Mouse (Mus musculus): ENCODE results near the gene Actn1.

The Actn1 gene

DNA sequence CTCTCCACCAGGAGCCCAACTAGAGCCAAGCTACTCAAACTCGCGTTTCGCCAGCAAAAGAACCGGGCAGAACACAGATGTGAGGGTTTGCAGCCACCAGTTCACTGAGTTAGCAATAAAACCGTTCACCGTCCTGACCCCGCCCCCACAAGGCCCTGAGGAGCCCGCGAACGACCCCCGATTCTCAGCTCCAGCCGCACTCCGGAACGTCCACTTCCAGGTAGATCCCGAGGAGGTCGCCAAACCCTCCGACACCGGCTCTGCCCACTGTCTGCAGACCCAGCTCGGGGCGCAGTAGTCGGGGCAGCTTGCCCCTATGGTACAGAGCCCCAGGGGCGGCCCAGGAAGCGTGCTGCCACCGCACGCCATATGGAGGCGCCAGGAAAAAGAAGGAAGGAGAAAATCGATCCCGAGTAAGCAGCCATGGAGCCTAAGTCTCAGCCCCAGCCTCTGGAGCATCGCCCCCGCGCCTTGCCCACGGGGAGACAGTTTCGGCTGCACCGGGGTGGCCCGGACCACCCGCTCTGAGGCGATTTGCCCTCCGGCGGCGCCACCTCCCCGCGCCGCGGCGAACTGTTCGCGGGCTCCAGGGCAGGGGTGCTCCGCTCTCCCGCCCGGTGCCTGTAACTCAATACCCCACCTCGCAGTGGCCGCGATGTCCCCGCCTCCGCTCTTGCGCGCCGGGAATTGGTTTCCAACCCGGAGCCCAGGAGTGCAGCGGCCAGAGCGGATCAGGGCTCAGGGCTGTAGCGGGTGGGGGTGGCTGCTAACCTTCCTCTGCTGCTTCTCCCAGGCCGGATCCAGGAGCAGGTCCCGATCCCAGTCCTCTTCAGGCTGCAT, 735 bp downstream of the Actn1 start:
- peak; percentile 40 to 57 for DNase-seq (ENCODE audit: low spot score in 2 of 2)

DNA sequence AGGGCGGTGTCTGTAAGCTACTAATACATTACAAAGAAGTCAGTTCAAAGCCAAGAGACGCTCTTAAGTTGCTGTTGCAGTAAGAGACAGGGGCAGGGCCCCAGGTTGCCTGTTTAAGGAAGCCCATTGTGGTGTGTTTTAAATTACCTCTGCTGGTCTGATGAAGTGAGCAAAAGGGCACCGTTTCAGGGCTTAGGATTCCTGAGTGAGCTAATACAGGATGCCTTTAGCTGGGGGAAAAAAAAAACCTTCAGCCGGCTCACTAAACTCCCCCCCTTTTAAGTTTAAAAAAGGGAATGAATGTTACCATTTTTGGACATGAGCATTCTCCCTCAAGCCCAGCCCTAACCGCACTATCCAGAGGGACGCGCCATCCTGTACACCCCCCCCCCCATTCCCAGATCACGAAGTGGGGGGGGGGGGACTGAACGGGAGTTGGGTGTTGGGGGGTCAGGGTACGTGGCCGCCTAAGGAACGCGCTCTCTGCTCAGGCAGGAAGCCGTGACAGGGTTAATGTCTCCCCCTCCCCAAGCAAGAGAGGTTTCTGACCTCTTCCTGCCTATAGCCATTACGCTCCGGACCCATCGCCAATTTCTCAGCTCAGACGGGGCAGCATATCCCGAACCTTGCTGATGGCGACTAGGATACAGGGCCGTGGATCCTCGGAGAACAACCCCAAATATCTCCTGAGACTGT, 1.5 kb downstream of the Actn1 start:
- DNase-seq (ENCODE audit: low spot score in 2 of 2) = no peak

DNA sequence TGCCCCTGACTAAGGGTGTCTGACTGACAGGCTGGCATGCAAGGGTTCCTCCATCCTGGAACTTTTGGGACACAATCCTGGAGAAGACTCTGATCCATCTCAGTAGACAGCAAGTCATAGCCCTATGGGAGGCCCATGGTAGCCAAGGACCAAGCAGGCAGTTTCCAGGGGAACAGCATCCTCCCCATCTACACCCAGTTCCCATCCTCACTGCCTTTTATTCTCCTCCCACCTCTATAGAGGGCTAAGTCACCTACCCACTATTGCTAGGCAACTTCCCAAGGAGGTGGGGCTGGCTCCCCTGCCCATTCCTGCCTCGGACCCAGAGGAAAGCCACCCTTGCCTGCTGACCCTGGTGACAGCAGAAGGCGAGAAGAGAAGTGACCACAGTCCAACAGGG, 8.2 kb downstream of the Actn1 start:
- no peak for DNase-seq (ENCODE audit: low spot score in 2 of 2)

DNA sequence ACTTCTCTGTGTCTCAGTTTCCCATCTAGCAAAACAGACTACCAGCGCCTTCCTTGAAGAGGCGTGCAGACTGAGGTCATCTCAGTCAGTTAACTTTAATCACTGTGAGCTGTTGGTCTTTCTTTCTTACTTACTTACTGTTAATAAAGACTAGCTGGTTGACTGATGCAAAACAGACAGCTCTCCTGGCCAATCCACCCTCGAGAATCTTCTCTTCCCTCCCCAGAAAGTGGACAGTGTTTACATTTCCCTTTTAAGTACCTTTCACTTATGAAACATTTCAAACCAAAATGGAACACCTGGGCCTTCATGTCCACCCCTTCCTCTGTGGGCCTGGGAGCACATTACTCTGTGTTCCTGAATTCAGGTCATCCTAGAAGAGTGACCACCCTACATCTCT, 8.6 kb downstream of the Actn1 start:
- no peak for DNase-seq (ENCODE audit: low spot score in 2 of 2)

DNA sequence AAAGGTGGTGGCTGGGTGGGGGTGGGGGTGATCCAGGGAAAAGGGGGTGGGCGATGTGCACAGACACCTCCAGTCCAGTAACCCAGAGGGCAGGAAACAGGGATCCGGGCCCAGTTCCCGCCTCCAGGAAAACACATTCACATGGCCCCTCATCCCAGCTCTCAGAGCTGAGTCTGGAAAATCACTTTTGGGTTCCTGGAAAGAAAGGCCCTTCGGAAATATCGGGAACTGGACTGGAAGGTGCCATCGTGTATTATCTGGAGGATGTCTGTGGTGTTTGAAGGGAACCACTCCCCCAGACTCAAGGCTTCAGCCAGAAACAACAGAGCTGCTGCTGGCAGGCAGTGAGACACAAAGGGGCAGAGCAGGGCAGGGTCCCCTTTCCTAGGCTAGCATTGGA, 10.6 kb downstream of the Actn1 start:
- DNase-seq (ENCODE audit: low spot score in 2 of 2) = no peak

DNA sequence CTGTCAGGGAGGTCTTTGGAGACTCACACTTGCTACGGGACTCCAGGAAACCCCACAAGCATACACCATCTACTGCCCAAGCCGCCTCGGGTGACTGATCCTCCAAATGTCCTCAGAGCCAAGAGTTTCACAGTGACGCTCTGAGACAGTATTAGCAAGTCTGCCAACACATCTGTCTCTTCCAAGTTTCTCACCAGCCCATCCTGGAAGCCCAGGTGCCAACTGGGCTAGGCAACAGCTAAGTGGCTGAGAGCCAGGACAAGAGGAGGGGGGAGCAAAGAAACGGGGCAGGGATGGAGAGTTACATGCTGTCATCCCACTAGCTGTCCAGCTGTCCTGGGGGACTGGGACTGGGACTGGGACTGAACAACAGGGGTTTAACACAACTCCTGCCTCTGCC, 13.1 kb downstream of the Actn1 start:
- DNase-seq (ENCODE audit: low spot score in 2 of 2) = no peak

DNA sequence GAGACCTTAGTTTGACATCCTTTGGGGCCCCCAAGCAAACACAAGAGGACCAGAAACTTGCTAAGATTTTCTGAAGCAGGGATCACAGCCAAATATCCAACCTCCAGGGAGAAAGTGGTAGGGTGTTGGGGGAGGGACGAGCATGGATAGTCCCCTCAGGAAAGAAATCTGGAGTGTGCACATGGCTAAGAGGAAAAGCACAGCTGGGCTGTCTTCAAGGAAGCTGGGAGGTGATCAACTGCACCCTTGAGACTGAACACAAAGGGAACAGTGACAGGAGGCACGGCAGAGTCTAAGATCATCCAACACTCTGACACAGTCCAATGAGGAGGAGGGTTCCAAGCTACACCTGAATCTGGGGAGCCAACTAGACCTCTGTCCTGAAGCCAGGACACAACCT, 13.7 kb downstream of the Actn1 start:
- no peak for DNase-seq (ENCODE audit: low spot score in 2 of 2)

DNA sequence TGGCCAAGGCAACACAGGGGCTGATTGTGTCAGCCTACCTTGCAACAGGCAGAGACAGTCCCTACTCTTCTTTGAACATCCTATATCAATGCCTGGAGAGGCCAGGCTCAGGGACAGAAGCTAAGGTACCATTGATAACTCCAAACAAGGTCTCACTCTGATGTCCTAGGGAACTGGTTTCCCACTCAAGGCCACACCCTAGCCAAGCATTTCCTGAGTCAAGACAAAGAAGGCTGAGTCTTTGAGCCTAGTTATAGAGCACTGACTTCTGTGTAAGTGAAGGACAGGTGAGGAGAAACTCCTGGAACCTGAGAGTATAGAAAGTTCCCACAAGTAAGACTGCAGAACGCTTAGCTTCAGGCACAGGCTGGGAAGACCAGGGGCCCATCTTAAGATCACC, 15.4 kb downstream of the Actn1 start:
- DNase-seq (ENCODE audit: low spot score in 2 of 2) = no peak

DNA sequence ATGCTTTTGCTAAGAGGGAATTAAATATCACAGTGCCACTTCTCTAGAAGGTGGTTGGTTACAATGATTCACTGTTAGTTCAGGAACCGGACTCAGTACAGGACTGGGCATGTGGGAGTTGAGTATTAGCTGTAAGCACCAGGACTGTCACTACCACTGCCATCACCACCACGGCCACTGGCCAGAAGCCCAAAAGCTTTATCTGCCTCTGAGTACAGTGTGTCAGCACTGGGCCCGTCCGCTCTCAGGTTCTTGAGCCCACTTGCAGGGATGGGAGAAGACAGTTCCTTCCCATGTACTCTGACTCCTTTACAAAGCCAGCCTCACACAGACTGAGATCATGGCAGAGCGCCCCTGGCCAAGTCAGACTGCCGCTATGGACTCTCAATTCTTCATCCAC, 16.0 kb downstream of the Actn1 start:
- DNase-seq (ENCODE audit: low spot score in 2 of 2) = no peak

DNA sequence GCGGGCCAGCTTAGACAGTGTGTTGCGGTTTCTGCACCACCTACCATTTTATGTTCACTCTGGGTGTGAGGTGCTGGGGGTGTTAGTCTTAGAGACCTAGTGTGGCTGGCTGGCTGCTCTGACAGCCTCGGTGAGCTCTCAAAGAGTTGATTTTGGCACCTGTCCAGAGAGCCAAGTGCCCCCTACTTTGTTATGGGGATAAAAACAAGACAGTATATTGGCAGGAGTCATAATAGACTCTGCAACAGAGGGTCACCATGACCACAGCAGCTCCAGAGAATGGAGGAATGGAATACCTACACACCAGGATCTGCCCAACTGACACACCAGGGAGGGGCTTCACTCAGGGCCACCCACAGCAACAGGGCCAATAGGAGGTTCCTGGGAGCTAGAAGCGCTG, 16.8 kb downstream of the Actn1 start:
- DNase-seq (ENCODE audit: low spot score in 2 of 2) = no peak

DNA sequence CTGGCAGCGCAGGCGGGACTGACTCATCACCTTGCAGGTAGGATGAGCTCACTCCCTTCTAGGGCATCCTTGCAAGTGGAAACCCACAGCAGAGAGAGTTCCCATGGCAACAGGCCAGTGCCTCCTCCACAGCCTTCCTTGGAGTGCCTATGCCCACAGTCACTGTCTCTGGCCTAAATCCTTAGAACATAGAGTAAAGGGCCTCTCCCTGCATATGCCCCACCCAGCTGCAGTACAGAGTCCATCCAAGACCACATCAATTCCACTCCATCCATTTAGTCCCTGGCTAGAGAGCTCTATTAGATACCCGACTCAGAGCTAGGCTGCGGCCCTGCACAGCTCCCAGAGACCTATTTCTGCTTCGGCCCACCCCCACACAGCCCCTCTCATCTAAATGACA, 20.7 kb downstream of the Actn1 start:
- no peak for DNase-seq (ENCODE audit: low spot score in 2 of 2)

DNA sequence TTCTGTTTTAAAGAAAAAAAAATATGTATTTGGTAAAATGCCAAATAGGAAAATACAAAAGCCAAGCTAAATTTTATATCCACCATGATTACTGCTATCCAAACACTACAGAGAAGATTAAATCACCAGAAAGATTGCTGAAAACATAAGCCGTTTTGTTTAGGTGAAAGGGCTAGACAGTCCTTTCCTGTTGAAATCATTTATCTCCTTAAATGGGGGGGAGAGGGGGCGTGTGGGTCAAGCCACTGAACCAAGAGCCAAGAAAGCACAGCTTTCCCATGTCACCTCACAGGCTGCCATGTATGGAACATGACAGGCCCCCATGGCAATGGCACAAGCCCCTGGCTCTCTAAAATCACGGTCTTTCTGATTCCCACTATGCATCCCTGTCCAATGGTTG, 21.6 kb downstream of the Actn1 start:
- no peak for DNase-seq (ENCODE audit: low spot score in 2 of 2)

DNA sequence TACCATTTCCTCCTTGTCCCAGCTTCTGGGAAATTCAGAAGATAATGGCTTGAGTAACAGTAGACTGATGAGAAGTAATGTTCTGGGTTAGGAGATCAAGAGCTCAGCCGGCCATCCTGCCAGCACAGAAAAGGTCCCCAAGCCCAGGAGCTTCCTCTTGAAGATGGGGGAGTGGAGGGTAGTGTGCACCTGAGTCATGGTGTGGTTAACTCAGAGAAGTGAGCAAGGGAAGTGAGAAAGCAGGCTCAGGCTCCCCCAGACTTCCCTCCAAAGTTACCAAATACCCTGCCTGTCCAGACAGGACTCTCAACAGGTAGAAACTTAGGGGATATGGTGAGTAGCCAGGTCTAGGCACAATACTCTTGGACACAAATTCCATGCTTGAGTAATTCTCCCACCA, 24.9 kb downstream of the Actn1 start:
- no peak for DNase-seq (ENCODE audit: low spot score in 2 of 2)

DNA sequence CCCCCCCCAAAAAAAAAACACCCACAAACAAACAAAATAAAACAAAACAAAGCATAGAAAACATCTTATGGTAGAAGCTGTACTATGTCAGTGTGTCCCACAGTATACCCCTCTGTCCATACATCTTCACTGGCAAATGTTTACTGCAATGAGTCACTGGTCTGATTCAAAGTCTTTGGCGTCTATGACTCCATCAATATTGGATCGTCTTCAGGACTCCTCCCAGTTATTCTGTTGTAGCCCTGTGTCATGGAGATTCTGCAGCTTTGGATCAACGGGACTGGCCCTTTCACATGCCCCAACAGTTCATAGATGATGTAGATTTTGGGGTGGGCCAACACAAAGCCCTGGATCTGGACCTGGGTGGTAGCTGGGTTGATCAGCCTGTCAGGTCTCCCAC, 25.9 kb downstream of the Actn1 start:
- DNase-seq (ENCODE audit: low spot score in 2 of 2) = no peak

DNA sequence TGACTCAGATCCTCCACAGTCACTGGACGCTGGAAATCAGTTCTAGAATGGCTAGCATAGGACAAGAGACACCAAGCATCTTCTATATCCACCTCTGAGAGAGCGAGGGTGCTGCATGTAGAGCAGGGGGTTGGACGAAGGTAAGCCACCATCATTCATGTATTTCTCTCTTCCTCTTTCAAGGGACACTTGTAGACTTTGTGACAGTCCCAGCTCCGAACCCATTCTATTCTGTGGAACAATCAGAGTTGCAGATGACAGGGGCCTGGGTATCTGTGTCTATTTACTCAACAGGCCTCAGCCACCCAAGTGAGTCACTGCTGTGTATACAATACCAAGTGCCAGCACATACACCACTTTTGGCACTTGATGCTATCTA, 27.3 kb downstream of the Actn1 start:
- DNase-seq (ENCODE audit: low spot score in 2 of 2) = no peak

DNA sequence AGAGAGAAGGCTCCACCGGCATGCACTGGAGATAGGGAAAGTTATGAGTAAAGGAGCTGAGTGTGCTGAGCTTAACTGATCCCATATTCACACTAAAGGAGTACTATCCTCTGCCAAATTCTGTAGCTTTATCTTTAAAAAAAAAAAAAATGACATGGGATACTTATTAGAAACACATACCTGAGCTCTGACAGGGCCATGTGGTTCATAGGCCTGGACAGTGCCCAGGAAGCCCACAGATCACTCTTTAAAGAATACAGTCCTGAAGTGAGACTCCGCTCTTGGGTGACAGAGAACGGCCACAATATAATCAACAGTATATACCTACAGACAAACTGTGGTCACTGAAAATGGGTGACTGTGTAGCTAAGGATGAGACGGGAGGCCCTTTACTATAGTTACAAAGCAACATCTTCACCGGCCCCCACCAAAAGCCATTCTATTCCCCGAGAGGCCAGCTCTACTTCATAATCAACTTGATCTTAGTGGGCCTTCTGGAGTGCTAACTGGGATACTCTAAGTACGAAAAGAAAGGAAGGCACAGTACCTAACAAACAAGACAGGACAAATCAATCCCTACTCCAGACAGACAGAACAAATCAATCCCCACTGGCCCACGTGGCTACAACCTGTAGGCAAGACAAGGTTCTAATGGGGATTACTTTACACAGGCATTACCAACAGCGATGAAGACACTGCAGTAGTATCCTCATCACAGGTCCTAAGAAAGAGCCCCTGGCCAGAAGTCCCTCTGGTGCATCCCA, 27.9 kb downstream of the Actn1 start:
- DNase-seq (ENCODE audit: low spot score in 2 of 2) = no peak

DNA sequence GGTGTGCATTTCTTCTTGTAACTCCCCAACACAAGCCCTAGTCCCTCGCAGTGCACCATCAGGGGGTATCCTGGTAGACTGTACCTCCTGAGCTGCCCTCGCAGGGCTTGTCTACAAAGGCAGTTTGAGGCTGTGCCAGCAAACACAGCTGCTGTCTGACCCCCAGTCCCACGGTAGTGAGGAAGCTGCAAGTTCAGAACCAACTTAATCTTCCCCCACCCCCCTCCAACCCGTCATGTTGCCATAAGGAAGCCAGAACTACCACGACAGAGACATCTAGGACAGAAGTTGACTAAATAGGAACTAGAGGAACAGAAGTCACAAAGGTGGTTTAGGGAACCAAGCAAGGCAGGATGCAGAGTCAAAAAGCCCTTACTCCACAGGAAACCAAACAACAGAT, 28.9 kb downstream of the Actn1 start:
- no peak for DNase-seq (ENCODE audit: low spot score in 2 of 2)

DNA sequence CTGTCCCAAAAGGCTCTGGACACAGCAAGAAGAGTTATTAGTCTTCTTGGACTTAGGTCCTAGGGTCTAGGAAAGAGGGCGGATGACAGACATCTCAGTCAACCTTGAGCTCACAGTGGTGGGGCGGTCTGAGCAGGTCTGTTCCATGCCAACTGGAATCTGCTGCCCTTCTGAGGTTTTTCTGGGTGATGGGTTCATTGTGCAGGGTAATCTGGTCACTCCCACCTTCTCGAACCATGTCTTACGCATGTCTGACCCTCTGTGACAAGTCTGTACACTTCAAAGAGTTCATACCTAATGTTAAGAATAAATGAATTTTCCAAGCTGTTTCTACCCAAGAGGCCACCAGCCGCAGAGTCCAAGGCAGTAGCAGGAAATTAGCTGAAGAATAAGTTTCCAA, 29.3 kb downstream of the Actn1 start:
- no peak for DNase-seq (ENCODE audit: low spot score in 2 of 2)

DNA sequence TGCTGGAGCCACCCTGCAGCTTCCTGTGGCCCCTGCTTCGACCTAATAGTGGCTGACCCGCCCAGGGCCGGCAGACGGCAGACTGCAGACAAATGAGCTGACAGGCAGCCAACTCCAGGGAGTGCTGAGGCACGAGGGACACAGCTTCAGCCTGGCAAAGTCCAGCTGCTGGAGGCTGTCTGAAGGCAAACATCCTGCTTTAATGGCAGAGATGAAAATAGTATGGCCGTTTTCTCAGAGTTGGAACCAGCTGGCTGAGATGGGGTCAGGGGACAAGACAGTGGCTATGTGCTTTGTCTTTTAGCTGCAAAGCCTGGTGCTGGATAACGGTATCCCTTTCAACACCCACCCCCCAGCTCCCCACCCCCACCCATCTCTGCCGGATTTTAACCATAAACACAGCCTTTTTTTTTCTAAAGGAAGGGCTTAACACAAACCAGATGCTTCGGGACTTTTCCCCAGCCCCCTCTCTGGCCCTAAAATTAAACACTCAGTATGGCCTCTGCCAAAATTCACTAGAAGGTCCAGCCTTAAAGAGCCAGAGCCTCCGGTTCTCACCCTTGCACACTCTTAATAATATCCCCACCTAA, 30.0 kb downstream of the Actn1 start:
- peak in 1 of 2 experiments; percentile 59 for DNase-seq (ENCODE audit: low spot score in 2 of 2)

DNA sequence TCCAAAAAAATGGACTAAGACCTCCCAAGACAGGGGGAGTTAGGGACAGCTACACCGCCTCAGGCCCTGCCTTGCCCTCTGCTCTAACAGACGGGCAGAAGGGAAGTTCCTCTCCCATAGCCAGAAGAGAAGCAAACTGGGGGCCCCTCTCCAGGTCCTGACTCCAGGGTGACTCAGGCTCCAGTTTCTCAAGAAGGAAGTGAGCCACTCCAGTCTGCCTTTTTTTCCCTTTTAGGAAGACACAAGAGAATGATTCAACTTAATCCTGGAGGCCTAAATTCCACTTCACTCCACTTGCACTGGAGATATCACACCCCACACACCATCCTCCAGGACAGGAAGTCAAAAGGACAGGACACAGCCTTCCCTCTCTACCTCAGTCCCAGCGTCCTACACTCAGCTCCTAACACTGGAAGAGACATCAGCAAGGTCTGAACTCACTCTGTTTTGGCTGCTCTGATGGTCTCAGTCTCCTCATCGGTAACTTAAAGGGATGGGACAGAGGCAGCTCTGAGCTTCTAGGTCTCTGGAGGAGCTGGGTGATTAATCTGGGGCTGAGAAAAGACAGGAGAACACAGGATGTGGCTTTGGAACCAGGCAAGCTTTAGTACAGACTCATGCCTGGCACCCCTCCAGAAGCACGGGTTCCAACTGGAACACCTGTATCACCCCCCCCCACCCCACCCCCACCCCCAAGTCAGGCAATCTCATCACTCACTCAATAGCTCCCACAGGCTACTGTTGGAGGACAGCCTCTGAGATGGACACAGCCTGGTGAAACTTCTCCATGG, 31.0 kb downstream of the Actn1 start:
- DNase-seq (ENCODE audit: low spot score in 2 of 2) = no peak

DNA sequence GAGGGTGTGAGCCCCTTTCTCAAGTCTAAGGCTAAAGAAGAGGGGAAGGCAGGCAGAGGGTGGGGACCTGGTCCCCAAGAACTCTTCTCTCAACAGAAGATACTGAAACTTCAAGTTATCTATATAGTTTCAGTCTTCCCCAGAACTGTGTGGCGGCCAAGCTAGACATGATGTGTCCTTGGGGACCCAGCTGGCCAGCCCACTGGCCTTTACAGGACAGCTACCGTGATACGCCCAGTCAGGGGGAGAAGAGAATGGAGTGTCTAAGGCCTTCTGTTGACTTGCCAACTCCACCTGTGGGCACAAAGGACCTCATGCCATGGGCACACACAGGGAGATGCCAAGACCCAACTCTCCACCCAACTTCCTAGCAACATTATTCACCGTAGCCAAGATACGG, 31.8 kb downstream of the Actn1 start:
- no peak for DNase-seq (ENCODE audit: low spot score in 2 of 2)

DNA sequence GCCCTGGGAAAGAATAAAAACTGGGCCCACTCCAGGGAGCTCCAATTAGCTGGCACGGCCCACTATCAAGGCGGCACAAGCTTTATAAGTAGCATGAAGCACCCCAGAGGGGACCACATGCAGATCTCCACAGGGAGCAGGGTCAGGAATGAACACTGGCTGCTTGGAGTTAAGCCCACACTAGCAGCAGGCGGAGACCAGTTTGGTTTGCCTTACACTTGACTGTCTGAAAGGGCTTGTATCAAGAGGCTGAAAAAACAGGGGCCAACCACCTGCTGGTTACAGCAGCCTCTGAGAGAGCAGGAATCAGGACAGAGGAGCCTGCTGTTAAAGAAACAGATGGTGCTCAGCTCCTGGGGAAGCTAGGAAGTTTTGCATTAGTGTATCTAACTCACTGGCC, 32.3 kb downstream of the Actn1 start:
- DNase-seq (ENCODE audit: low spot score in 2 of 2) = peak in 1 of 2 experiments; percentile 36
